Mouse (Mus musculus) neutrophil, adult 83 days (primary cell): ENCODE results near the gene Taco1. TPM values are rescaled to one million over a fixed set of nuclear protein-coding genes. Genes with fewer than 3 reads are reported as not detected.

Source experiments
- total RNA-seq, 2 experiments: library from RNA; stranded (reverse); gene quantifications; one replicate each; pipeline ENCODE4 v1.2.4; 2023

Taco1 gene
- 1 to 10 TPM; 6.3 to 7.6 TPM for total RNA-seq

DNA sequence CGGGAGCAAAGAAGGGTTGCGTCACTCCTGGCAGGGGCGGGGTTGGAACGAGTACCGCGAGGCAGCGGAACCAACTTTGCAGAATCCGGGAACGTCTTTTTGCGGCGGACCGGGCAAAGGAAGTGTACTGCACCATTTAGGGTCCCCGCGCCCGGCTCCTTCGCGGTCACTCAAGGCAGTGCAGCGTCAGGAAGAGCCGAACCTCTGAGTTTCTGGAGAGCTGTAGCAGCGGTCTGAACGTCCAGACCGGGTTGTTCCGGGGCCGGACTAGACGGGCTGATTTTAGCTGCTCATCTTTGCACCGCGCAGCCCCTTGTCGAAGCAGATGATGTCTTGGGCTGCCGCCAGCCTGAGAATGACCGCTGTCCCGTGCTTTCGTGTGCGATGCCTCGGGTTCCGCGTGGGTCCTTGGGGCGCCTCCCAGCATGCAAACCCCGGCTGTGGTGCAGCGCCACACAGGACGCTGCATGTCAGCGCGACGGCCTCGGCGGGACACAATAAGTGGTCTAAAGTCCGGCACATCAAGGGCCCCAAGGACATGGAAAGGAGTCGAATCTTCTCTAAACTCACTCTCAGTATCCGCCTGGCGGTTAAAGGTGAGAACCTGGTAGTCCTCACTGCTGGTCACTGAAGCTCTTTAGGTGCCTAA lies at the start of gene Taco1:
Taco1 (plus strand) TSS at position 139 of the 649 bp plus-strand sequence.

DNA sequence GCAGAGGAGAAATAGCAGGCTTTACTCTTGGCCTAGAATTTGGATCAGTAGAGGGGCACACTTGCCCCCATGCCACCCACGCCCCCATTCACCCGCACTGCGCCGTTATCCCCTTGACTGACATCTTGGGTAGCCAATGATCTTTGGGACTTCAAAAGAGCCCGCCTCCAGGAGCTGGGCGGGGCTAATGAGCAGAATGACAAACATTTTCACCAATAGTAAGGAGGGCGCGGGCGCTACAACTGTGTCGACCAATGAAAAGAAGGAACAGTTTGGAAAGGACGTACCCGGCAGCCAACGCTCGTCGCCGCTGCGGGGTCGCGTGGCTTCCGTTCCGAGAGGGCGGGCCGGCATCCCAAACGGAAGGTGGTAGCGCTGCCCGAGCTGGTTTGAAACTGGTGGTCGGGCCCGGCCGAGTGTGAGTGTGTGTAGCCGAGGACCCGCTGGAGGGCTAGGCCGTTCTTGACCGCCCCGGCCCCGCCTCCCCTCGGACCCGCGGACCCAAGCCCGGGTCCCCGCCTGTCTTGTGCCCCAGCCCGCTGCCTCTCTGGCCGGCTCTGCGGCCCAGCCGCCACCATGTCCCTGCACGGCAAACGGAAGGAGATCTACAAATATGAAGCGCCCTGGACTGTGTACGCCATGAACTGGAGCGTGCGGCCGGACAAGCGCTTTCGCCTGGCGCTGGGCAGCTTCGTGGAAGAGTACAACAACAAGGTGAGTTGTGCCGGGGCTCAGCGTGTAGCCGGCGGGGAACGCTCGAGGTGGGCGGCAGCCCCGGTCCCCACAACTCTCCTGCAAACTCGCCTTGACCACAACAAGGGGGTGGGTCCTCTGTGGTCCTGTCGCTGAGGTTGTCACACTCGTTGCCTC lies 29.1 kb upstream of the Taco1 start, which contains the start of gene Dcaf7:
Dcaf7 (plus strand) TSS at position 325 of the 870 bp plus-strand sequence.

DNA sequence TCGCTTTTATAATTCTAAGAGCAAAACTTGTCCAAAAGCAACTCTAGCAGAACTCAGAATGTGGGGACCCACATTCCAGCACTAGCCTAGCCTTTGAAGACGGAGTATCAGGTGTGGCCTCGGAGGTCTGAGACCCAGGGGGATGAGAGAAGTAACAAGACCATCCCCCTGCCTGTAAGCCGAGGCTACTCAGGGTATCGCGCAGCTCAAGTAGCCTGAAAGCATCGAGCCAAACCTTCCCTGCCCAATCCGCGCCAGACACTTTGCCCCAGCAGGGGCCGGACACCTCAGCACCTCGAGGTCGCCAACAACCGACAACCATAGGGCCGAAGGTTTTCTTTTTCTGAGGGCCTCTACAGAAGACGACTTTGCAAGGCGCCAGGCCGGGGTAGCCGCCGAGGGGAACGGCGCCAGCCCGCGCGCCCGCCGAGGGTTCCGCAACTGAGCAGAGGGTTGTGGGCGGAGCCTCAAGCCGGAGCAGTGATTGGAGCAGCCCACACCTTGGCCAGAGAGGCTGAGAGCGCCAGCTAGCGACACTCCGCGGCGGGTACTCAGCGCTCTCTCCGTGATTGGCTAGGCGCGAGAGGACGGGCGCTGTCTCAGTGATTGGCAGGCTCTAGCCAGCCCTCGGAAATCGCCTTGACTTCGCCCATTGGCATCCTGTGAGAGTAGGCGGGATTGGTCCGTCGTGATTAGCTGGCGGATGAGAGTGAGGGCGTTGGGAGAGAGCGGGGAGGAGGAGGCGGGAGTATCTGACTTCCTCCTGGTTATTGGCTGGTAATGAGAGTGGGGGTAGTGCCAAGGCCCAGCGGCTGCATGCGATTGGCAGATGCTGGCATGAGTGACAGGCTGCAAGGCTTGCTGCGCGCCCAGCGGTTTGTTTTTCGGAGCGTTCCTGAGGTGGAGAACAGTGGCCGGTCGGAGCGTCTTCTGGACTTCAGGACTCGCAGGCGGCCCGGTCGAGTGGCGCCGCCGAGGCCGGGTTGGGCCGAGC lies 18.1 kb downstream of the Taco1 start, which contains the start of gene Map3k3:
Map3k3 (plus strand) TSS at position 906 of the 994 bp plus-strand sequence.

Other genes starting within 250 kb of the Taco1 start
- not detected for gene Cyb561, start 112.7 kb upstream of the Taco1 start, total RNA-seq
- gene Ace, start 98.1 kb upstream of the Taco1 start, total RNA-seq = 1 to 10 TPM; 5.0 to 6.7 TPM
- gene Ace3, start 71.4 kb upstream of the Taco1 start, total RNA-seq = not detected
- gene Kcnh6, start 57.9 kb upstream of the Taco1 start, total RNA-seq = under 1 TPM in 1 of 2 experiments, not detected in 1; 0.35 TPM
- 10 to 100 TPM; 54.0 to 54.2 TPM for gene Dcaf7, start 29.2 kb upstream of the Taco1 start, total RNA-seq
- 100 to 1,000 TPM; 157 to 191 TPM for gene Map3k3, start 18.6 kb downstream of the Taco1 start, total RNA-seq
- gene Gm10840, start 94.8 kb downstream of the Taco1 start, total RNA-seq = 1 to 10 TPM; 1.5 to 3.6 TPM
- 100 to 1,000 TPM; 377 to 397 TPM for gene Limd2, start 94.8 kb downstream of the Taco1 start, total RNA-seq
- 10 to 100 TPM; 21.4 to 23.2 TPM for gene Strada, start 136.1 kb downstream of the Taco1 start, total RNA-seq
- 10 to 100 TPM; 35.7 to 40.9 TPM for gene Ccdc47, start 150.3 kb downstream of the Taco1 start, total RNA-seq
- gene Ddx42, start 150.9 kb downstream of the Taco1 start, total RNA-seq = 10 to 100 TPM; 37.1 to 38.6 TPM
- 10 to 100 TPM; 16.3 to 20.8 TPM for gene Ftsj3, start 190.0 kb downstream of the Taco1 start, total RNA-seq
- gene Psmc5, start 190.1 kb downstream of the Taco1 start, total RNA-seq = 10 to 100 TPM; 34.9 to 37.9 TPM
- gene Smarcd2, start 206.9 kb downstream of the Taco1 start, total RNA-seq = 10 to 100 TPM; 79.7 to 89.9 TPM
- gene Tcam1, start 210.6 kb downstream of the Taco1 start, total RNA-seq = under 1 TPM in 1 of 2 experiments, not detected in 1; 0.29 TPM
- gene Gh, start 235.8 kb downstream of the Taco1 start, total RNA-seq = not detected
- 10 to 100 TPM; 10.4 to 13.1 TPM for gene Cd79b, start 248.7 kb downstream of the Taco1 start, total RNA-seq